Mouse (Mus musculus) lung, postnatal 0 days (tissue): ENCODE data around the gene Rapsn. TPM values are rescaled to one million over a fixed set of nuclear protein-coding genes. Genes with fewer than 3 reads are reported as not detected.
"Not testable (repeated sequence)": the region's sequence is repeated elsewhere in the genome, so short reads cannot be mapped to it uniquely, and the experiment has no call there.

ENCODE experiments used
- ATAC-seq: fragments of 200-750 bp; cut with Nextera tagmentation; 2 replicates; pipeline ENCODE4 v1.8.0; 2017; ENCODE audit warnings: moderate library complexity
- DNase-seq: peaks from one replicate; pipeline ENCODE4 v3.0.0-alpha.2; 2016; ENCODE audit warnings: low spot score
- H3K27ac ChIP-seq: fragments of 300-500 bp; sonication (generic); 2 replicates; pipeline ENCODE4 v1.5.1; 2014; ENCODE audit warnings: antibody characterized with exemption, mild to moderate bottlenecking, low read length, mixed read lengths
- H3K27me3 ChIP-seq: fragments of 300-500 bp; sonication (generic); replicated peaks from 2 replicates; pipeline ENCODE4 v1.6.1; 2014; ENCODE audit warnings: low read length, mixed read lengths; ENCODE audit not compliant: insufficient read depth
- H3K36me3 ChIP-seq: fragments of 300-500 bp; sonication (generic); 2 replicates; pipeline ENCODE4 v1.6.1; 2014; ENCODE audit warnings: low read length, mixed read lengths; ENCODE audit not compliant: insufficient read depth
- H3K4me1 ChIP-seq: fragments of 300-500 bp; sonication (generic); 2 replicates; pipeline ENCODE4 v1.6.1; 2014; ENCODE audit warnings: antibody characterized with exemption, low read depth, low read length, mixed read lengths; ENCODE audit not compliant: insufficient read depth
- H3K4me2 ChIP-seq: fragments of 300-500 bp; sonication (generic); replicated peaks from 2 replicates; pipeline ENCODE4 v1.6.1; 2014; ENCODE audit warnings: low read depth, mild to moderate bottlenecking, low read length, moderate library complexity, mixed read lengths
- H3K4me3 ChIP-seq: fragments of 300-500 bp; sonication (generic); 2 replicates; pipeline ENCODE4 v1.5.1; 2014; ENCODE audit warnings: low read depth, low read length
- H3K9ac ChIP-seq: fragments of 300-500 bp; sonication (generic); replicated peaks from 2 replicates; pipeline ENCODE4 v1.6.1; 2014; ENCODE audit warnings: low read depth, mild to moderate bottlenecking
- H3K9me3 ChIP-seq: fragments of 300-500 bp; sonication (generic); 2 replicates; pipeline ENCODE4 v1.6.1; 2016; ENCODE audit warnings: low read length, mixed read lengths
- CTCF ChIP-seq: IDR thresholded peaks from 2 replicates; pipeline ENCODE4 v1.5.1; 2016; ENCODE audit warnings: antibody characterized with exemption, mild to moderate bottlenecking
- EP300 ChIP-seq: IDR thresholded peaks from 2 replicates; pipeline ENCODE4 v1.6.1; 2016; ENCODE audit warnings: antibody characterized with exemption, mild to moderate bottlenecking, control low read depth
- WGBS: fragments of 180-500 bp; shearing (Covaris S2); extraction: QIAGEN DNeasy Blood & Tissue Kit; methylation state at CpG from one replicate; pipeline ENCODE4 v1.1.7; 2014; 5-methylcytosine and 5-hydroxymethylcytosine counted together
- polyA plus RNA-seq: library from polyadenylated mRNA; unstranded; fragments of >200 nt; fragmentation: Nextera tagmentation; extraction: Ambion mirVana; gene quantifications from 2 replicates; pipeline ENCODE4 v1.2.1, GENCODE M21; 2015

The Rapsn gene
- polyA plus RNA-seq, 1 experiment from 2014 or later: 0.84 TPM

DNA sequence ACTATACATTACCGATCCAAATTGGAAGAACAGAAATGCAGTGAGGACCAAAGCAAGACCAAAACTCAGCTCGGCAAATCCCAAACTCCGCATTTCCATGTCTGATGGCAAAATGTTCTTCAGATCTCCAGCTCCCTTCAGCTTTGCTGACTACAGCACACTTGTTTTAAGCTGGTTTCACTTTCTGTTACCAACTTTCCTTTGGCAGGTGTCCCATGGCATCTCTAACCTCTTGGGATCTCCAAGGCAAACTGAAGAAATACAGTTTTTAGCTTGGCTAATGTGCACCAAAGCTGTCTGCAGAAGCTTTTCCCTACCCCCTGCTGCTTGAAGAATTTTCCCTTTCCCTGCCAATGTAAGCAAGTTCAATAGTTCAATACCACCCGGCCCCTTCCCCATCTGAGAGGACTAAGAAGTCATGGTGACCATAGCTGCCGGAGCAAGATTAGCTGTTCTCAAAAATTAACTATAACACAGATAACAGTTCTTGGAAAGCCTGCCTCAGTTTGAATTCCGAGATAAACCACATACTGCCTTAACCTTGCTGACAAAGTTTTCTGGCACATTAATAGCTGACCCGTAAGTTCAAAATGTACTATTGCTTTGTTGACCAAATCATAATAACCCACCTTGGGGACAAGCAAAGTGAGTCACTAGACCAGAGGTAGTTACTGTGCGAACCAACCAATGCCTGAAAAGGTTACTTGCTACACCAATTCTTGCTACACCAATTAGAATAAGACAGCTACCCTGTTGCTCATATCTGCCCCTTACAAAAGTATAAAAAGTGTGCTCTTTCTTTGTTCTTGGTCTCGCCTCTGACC, 7.8 kb upstream of the Rapsn start:
- Histone ChIP-seq H3K27ac (no peak overlapping the region), H3K4me3 (no peak overlapping the region), H3K36me3 (no peaks in the 10 kb centered on the region), H3K9me3 (no peaks in the 10 kb centered on the region), H3K9ac (no peak overlapping the region), H3K4me1 (no peaks in the 10 kb centered on the region), H3K27me3 (no peaks in the 10 kb centered on the region), H3K4me2 (no peak overlapping the region)
- peak; percentile 39 for DNase-seq
- 82% methylated on average over 9 of the region's 9 CpGs for WGBS
- no peak for ATAC-seq
- TF ChIP-seq CTCF: no peak
- no peak for TF ChIP-seq EP300

DNA sequence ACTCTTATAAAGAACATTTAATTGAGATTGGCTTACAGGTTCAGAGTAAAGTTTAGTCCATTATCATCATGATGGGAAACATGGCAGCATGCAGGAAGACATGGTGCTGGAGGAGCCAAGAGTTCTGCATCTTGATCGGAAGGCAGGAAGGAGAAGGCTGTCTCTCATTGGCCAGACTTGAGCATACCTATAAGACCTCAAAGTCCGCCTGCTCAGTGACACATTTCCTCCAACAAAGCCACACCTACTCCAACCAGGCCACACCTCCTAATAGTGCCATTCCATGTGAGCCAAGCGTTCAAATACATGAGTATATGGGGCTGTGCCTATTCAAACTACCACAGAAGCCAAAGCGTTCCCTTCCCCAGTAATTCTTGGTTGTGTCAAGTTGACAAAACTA, 4.2 kb upstream of the Rapsn start:
- ATAC-seq: no peak
- Histone ChIP-seq H3K4me3 (no peak overlapping the region), H3K4me1 (no peaks in the 10 kb centered on the region), H3K4me2 (no peak overlapping the region), H3K27me3 (no peaks in the 10 kb centered on the region), H3K36me3 (no peaks in the 10 kb centered on the region), H3K9ac (no peak overlapping the region), H3K9me3 (no peaks in the 10 kb centered on the region), H3K27ac (no peak overlapping the region)
- 66% methylated on average over 4 of the region's 4 CpGs for WGBS
- no peak for DNase-seq
- TF ChIP-seq CTCF (no peak), EP300 (no peak)

GRCm38 (mm10) chr2:91033000-91033399, 2.4 kb upstream of the Rapsn start:
- Histone ChIP-seq H3K4me2 (no peak overlapping the region), H3K9ac (no peak overlapping the region), H3K27ac (no peak overlapping the region), H3K4me1 (no peaks in the 10 kb centered on the region), H3K4me3 (no peak overlapping the region), H3K36me3 (no peaks in the 10 kb centered on the region), H3K9me3 (no peaks in the 10 kb centered on the region), H3K27me3 (no peaks in the 10 kb centered on the region)
- TF ChIP-seq CTCF (peak; percentile 45), EP300 (no peak)
- DNase-seq (peak; percentile 47), ATAC-seq (no peak)
- 16% methylated on average over 3 of the region's 3 CpGs for WGBS

- Histone ChIP-seq H3K4me1 (no peaks in the 10 kb centered on the region), H3K9me3 (no peaks in the 10 kb centered on the region), H3K27ac (no peak overlapping the region), H3K27me3 (no peaks in the 10 kb centered on the region), H3K4me2 (no peak overlapping the region), H3K36me3 (no peaks in the 10 kb centered on the region), H3K9ac (no peak overlapping the region), H3K4me3 (no peak overlapping the region)
- ATAC-seq: no peak
- no peak for TF ChIP-seq EP300
- no peak for TF ChIP-seq CTCF
- DNase-seq: no peak
- 79% methylated on average over 8 of the region's 8 CpGs for WGBS
Observed at GRCm38 (mm10) chr2:91041786-91042185, 6.4 kb downstream of the Rapsn start.

GRCm38 (mm10) chr2:91042651-91043398, 7.4 kb downstream of the Rapsn start:
- no peak overlapping the region for H3K27ac ChIP-seq
- H3K36me3 ChIP-seq: no peaks in the 10 kb centered on the region
- H3K4me2 ChIP-seq: no peak overlapping the region
- no peaks in the 10 kb centered on the region for H3K4me1 ChIP-seq
- no peak for DNase-seq
- TF ChIP-seq EP300 (no peak), CTCF (no peak)
- 0 out of 2 replicates have a peak, but pooled peaks have one; percentile 28 for ATAC-seq
- H3K9ac ChIP-seq: no peak overlapping the region
- WGBS: 59% methylated on average over 19 of the region's 21 CpGs
- H3K4me3 ChIP-seq: no peak overlapping the region
- no peaks in the 10 kb centered on the region for H3K27me3 ChIP-seq
- no peaks in the 10 kb centered on the region for H3K9me3 ChIP-seq

- Histone ChIP-seq H3K36me3 (no peaks in the 10 kb centered on the region), H3K4me1 (no peaks in the 10 kb centered on the region), H3K27ac (no peak overlapping the region), H3K9ac (no peak overlapping the region), H3K4me2 (no peak overlapping the region), H3K9me3 (no peaks in the 10 kb centered on the region), H3K27me3 (no peaks in the 10 kb centered on the region), H3K4me3 (no peak overlapping the region)
- TF ChIP-seq CTCF: no peak
- no peak for TF ChIP-seq EP300
- WGBS: 75% methylated on average over 13 of the region's 13 CpGs
- DNase-seq: no peak
- ATAC-seq: no peak
Observed at GRCm38 (mm10) chr2:91044727-91045126, 9.3 kb downstream of the Rapsn start.

- H3K9me3 ChIP-seq, DNase-seq, H3K9ac ChIP-seq, H3K4me3 ChIP-seq, ATAC-seq, H3K4me1 ChIP-seq, H3K27me3 ChIP-seq, H3K36me3 ChIP-seq, H3K27ac ChIP-seq, H3K4me2 ChIP-seq: not testable (repeated sequence)
- WGBS: 80% methylated on average over 1 of the region's 1 CpGs
Observed at GRCm38 (mm10) chr2:91045805-91046204, 10.4 kb downstream of the Rapsn start.
